Mouse (Mus musculus): ENCODE data around the gene Ephb2. TPM values are rescaled to one million over a fixed set of nuclear protein-coding genes. Genes with fewer than 3 reads are reported as not detected.

Ephb2 gene
- polyA plus RNA-seq, 1 experiment from 2014 or later, result 30.8 TPM

DNA sequence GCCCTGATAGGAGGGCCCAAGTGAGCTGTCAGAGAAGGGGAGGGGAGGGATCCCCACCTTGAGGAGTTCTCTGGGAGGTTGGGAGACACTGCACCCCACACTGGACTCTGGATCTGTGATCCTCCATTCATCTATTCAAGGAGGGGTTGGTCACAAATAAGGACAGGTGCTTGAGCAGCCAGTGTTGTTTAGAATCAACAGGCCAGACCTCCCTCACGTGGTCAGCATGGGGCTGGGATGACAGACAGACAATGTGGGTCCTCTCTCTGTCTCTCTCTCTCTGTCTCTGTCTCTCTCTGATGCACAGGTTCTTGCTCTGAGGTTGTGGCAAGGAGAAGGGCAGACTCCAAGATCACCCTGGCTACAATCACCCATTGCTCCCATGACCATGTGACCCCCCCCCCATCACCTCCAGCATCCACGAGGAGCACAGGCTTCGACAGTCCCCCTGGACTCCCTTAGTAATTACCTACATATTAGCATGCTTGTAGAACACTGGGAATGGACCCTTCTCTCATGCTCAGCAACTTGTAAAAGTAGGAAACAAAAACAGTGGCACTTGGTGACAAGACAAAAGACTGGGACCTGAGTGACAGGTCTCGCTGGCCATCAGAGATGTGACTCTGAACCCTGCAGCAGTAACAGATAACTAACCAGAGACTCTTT lies 84.3 kb downstream of the Ephb2 start:
- Histone ChIP-seq H3K27me3 (no peaks in the 10 kb centered on the region), H3K36me3 (no peaks in the 10 kb centered on the region), H3K4me3 (no peak overlapping the region), H3K27ac (peak overlapping the region; percentile 97), H3K4me1 (peaks cover 91% of the 10 kb centered on the region), H3K4me2 (replicated peaks) (peak overlapping the region; percentile 32), H3K9ac (peak overlapping the region; percentile 46), H3K9me3 (replicated peaks) (no peaks in the 10 kb centered on the region)
- 13% methylated on average over 4 of the region's 4 CpGs for WGBS
- no peak; the same call in 1 of the 2 replicates for ATAC-seq (ENCODE audit: low FRiP score)

DNA sequence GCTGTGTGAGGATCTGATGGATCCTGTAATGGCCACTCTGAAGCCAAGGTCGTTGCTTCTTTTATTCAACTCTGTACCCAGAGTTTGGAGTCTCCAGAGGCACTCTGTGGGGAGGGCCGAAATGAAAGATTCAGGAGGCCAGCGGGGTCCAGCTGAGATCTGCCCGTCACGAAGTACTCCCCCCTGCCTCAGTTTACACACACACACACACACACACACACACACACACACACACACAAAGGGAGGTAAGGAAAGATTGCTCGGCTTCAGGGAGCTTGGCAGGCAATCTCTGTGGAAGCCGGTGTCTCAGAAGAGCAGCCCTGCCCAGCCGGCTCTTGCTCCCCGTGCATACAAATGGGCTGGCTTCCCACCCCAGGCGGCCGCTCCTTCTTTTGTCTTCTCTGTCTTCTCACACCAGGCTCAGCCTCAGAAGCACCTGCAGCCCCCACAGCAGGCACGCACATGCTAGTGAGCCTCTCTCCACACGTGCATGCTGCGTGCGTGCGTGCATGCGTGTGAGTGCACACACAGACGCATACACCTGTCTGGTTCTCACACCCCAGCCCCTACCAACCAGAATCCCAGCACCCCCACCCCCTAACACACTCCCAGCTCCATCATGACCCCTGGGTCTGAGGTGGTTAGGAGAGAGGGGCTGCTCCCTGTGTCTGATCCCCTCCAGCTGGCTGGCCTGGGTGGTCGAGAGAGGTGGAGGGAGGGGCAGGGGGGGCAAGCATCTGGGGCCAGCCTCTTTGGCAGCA lies 85.0 kb downstream of the Ephb2 start:
- Histone ChIP-seq H3K36me3 (no peaks in the 10 kb centered on the region), H3K9me3 (replicated peaks) (no peaks in the 10 kb centered on the region), H3K4me3 (no peak overlapping the region), H3K27me3 (no peaks in the 10 kb centered on the region), H3K9ac (peak overlapping the region; percentile 46), H3K4me1 (peaks cover 90% of the 10 kb centered on the region), H3K27ac (peak overlapping the region; percentile 97), H3K4me2 (replicated peaks) (peak overlapping the region; percentile 32)
- 4% methylated on average over 19 of the region's 19 CpGs for WGBS
- peak; percentile 59 for ATAC-seq (ENCODE audit: low FRiP score)

DNA sequence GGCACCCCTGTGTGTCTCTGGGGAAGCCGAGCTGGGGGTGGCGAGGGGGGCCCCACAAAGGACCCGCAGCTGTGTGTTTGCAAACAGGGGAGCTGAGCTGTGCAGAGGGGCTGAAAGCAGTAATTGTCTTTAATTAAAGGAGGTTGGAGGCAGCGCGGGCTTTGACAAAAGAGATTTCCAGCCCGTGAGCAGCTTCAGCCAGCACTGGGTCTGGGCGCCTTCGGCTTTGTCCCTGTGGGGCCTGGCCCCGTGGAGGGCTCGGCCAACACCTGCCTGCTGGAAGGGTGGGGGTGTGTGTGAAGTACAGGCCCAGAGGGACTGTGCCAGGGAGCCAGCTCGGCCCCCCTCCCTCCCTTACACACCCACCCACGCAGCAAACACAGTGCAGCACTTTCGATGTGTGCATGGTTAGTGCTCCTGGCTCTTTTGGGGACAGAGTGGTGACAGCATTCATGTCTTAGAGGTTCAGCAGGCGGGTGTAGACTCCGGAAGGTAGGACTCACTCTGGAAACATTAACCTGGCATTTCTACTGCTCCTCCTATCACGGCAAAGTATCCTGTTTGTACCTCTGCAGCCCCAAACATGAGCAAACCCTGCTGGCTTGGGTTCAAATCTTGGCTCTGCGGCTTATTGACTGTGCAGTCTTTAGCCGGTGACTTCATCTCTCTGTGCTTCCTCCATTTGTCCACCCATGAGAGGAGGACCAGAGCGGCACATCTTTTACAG lies 85.8 kb downstream of the Ephb2 start:
- no peaks in the 10 kb centered on the region for H3K27me3 ChIP-seq
- peak overlapping the region; percentile 97 for H3K27ac ChIP-seq
- H3K9me3 ChIP-seq (replicated peaks), result no peaks in the 10 kb centered on the region
- peaks cover 87% of the 10 kb centered on the region for H3K4me1 ChIP-seq
- H3K4me3 ChIP-seq, result no peak overlapping the region
- 19% methylated on average over 19 of the region's 19 CpGs for WGBS
- ATAC-seq (ENCODE audit: low FRiP score), result peak; percentile 67
- peak overlapping the region; percentile 42 for H3K9ac ChIP-seq
- no peaks in the 10 kb centered on the region for H3K36me3 ChIP-seq
- H3K4me2 ChIP-seq (replicated peaks), result peak overlapping the region; percentile 32

DNA sequence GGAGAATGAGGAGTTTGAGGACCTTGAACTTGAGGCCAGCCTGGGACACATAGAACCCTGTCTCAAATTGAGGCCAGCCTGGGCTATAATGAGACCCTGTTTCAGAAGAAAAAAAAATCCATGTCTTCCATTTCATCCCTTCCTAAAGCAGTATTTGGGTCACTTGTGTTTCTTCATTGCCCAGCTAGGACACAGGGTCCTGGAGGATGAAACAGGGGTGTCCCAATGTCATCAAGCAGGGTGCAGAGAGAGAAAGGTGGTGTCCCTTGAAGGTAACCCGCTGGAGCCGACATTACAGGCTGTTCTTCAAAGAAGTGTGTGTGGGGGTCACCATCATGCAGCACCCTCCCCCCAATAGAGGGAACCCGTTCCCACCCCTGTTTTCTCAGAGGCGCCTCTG lies 86.4 kb downstream of the Ephb2 start:
- ATAC-seq (ENCODE audit: low FRiP score), result no peak
- H3K9me3 ChIP-seq (replicated peaks), result no peaks in the 10 kb centered on the region
- no peak overlapping the region for H3K4me3 ChIP-seq
- H3K9ac ChIP-seq, result peak overlapping the region; percentile 42
- no peaks in the 10 kb centered on the region for H3K36me3 ChIP-seq
- H3K4me1 ChIP-seq, result peaks cover 86% of the 10 kb centered on the region
- no peaks in the 10 kb centered on the region for H3K27me3 ChIP-seq
- WGBS, result 13% methylated on average over 4 of the region's 4 CpGs
- peak overlapping the region; percentile 97 for H3K27ac ChIP-seq
- H3K4me2 ChIP-seq (replicated peaks), result peak overlapping the region; percentile 32; the same call in 1 of the 2 replicates

DNA sequence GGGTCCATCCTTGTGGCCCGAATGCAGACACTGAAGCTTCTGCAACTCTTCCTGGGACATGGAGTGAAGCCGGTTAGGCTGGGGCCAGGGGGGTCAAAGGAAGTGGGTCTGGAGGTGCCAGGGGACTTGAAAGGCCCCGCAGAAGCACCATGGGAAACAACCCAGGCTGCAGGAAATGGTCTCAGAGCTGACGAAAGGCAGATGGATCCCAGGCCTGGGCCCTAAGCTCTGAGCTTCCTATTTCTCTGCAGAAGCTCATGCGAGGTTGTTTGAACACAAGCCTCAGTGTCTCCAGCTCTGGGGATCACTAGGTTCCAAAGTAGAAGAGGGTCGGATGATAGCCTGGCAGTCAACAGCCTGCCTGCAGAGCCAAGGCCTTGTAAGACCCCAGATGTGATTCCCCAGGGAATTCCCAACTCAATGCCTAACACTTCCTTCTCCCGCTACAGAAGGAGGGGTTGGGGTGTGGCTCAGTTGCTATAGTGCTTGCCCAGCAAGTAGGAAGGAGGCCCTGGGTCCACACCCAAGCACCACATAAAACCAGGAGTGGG lies 86.9 kb downstream of the Ephb2 start:
- no peak overlapping the region for H3K9ac ChIP-seq
- no peak overlapping the region for H3K4me2 ChIP-seq (replicated peaks)
- no peaks in the 10 kb centered on the region for H3K9me3 ChIP-seq (replicated peaks)
- no peaks in the 10 kb centered on the region for H3K27me3 ChIP-seq
- no peaks in the 10 kb centered on the region for H3K36me3 ChIP-seq
- H3K27ac ChIP-seq, result peak overlapping the region; percentile 97
- WGBS, result 44% methylated on average over 7 of the region's 7 CpGs
- ATAC-seq (ENCODE audit: low FRiP score), result no peak
- peaks cover 86% of the 10 kb centered on the region for H3K4me1 ChIP-seq
- H3K4me3 ChIP-seq, result no peak overlapping the region

DNA sequence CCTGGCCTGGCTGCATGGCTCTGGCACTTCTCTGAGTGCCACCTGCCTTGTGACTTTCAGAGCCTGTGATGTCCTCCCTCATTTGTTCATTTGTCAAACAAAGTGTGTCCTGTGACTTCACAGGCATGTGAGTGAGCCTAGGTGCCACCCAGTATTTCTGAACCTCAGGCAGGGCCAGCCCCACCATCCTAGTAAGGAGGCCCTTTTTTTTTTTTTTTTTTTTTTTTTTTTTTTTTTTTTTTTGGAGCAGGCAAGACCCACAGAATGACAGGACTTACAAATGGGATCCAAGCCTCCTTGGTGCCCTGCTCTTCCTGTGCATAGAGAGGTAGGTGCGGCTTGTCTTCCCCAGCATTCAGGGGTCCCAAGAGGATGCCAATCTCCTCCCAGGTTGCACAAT lies 89.3 kb downstream of the Ephb2 start:
- H3K4me3 ChIP-seq, result no peak overlapping the region
- no peak overlapping the region for H3K27ac ChIP-seq
- no peak overlapping the region for H3K4me2 ChIP-seq (replicated peaks)
- no peaks in the 10 kb centered on the region for H3K9me3 ChIP-seq (replicated peaks)
- WGBS, result 68% methylated on average over 1 of the region's 1 CpGs
- H3K27me3 ChIP-seq, result no peaks in the 10 kb centered on the region
- H3K4me1 ChIP-seq, result peaks cover 86% of the 10 kb centered on the region
- H3K9ac ChIP-seq, result no peak overlapping the region
- H3K36me3 ChIP-seq, result no peaks in the 10 kb centered on the region
- no peak for ATAC-seq (ENCODE audit: low FRiP score)

DNA sequence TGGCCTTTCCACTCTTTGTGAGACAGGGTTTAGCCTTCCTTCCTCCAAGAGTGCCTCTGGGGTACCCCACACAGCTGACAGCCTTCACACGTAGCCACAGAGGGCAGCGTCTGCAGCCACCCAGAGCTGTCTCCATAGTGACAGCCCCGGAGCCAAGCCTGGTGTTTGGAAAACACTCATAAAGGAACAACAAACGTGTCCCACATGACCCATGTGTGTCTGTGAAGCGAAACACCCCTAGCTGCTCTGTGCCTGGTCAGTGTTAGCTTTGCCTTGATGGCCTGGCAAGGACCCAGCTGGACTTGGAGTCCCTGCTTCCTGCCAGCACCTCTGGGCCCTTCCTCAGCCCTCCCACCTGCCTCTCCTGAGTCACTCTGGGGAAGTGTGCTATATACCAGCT lies 93.1 kb downstream of the Ephb2 start:
- Histone ChIP-seq H3K9me3 (replicated peaks) (no peaks in the 10 kb centered on the region), H3K9ac (0 out of 2 replicates have a peak overlapping the region, but pooled peaks have one; percentile 0), H3K4me3 (no peak overlapping the region), H3K36me3 (no peaks in the 10 kb centered on the region), H3K27ac (peak overlapping the region; percentile 81), H3K4me2 (replicated peaks) (0 out of 2 replicates have a peak overlapping the region, but pooled peaks have one; percentile 2), H3K4me1 (peaks cover 80% of the 10 kb centered on the region), H3K27me3 (no peaks in the 10 kb centered on the region)
- peak; percentile 51 for ATAC-seq (ENCODE audit: low FRiP score)
- WGBS, result 6% methylated on average over 5 of the region's 5 CpGs

DNA sequence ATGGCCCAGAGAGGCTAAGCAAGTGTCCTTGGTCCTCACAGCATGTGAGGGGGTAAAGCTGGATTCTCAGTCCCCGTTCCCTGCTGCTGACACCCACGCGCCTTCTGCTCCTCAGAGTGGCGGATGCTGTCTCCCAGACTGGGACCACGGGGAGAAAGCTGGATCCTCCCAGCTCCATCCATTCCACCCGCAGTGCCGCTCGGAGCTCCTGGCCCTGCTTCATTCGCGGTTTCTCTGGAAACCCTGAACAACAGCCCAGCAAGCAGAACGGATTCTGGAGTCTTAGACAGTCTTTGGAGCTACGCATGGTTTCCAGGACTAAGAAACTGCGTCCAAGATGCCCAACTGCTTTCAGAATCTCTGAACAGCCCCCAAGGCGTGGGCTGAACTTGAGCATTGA lies 93.9 kb downstream of the Ephb2 start:
- H3K4me2 ChIP-seq (replicated peaks), result no peak overlapping the region
- H3K36me3 ChIP-seq, result no peaks in the 10 kb centered on the region
- WGBS, result 56% methylated on average over 14 of the region's 14 CpGs
- ATAC-seq (ENCODE audit: low FRiP score), result no peak
- H3K27me3 ChIP-seq, result no peaks in the 10 kb centered on the region
- H3K27ac ChIP-seq, result peak overlapping the region; percentile 81
- no peaks in the 10 kb centered on the region for H3K9me3 ChIP-seq (replicated peaks)
- H3K9ac ChIP-seq, result 0 out of 2 replicates have a peak overlapping the region, but pooled peaks have one; percentile 0
- H3K4me3 ChIP-seq, result no peak overlapping the region
- H3K4me1 ChIP-seq, result peaks cover 72% of the 10 kb centered on the region

DNA sequence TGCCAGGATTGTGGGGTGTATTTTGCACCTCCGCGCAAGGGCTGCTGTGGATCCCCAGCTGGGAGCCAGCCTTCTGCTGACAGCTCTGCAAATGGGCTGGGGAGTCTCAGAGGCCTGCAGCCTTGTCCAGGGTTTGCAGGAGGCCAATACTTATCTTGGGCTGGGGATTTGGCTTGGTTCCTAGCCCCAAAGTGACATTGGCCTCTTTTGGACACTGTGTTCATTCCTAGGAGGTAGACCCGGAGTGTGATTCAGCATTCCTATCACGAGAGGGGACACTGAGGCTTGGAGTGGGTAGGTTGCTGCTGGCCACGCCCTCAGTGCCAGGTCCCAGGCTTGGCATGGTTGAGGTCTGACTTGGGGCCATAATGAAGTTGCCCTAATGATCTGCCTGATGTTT lies 94.8 kb downstream of the Ephb2 start:
- Histone ChIP-seq H3K4me2 (replicated peaks) (no peak overlapping the region), H3K9ac (no peak overlapping the region), H3K36me3 (no peaks in the 10 kb centered on the region), H3K4me1 (peaks cover 69% of the 10 kb centered on the region), H3K4me3 (no peak overlapping the region), H3K27ac (no peak overlapping the region), H3K9me3 (replicated peaks) (no peaks in the 10 kb centered on the region), H3K27me3 (no peaks in the 10 kb centered on the region)
- ATAC-seq (ENCODE audit: low FRiP score), result no peak
- WGBS, result 85% methylated on average over 5 of the region's 5 CpGs

DNA sequence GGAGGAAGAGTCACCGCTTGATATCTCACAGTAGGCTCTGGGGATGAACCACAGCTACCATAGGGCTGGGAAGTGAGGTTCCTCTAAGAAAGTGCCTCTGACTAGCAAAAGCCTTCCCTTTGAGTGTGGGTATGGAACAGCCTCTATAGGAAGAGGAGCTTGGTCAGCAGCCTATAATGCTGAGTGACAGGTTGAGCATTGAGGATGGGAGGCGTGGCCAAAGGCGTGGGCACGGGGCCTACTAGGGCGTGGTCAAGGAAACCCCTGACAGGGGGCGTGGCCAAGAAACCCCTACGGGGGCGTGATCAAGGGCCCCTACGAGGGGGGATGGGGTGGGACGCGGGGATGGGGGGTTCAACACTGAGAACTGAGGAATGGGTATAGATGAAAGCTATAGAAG lies 96.6 kb downstream of the Ephb2 start:
- no peak overlapping the region for H3K4me2 ChIP-seq (replicated peaks)
- 16% methylated on average over 11 of the region's 11 CpGs for WGBS
- peak; percentile 11; the same call in 1 of the 2 replicates for ATAC-seq (ENCODE audit: low FRiP score)
- H3K4me3 ChIP-seq, result no peak overlapping the region
- no peaks in the 10 kb centered on the region for H3K36me3 ChIP-seq
- H3K9me3 ChIP-seq (replicated peaks), result no peaks in the 10 kb centered on the region
- peak overlapping the region; percentile 64 for H3K27ac ChIP-seq
- H3K4me1 ChIP-seq, result peaks cover 73% of the 10 kb centered on the region
- no peak overlapping the region for H3K9ac ChIP-seq
- H3K27me3 ChIP-seq, result no peaks in the 10 kb centered on the region

DNA sequence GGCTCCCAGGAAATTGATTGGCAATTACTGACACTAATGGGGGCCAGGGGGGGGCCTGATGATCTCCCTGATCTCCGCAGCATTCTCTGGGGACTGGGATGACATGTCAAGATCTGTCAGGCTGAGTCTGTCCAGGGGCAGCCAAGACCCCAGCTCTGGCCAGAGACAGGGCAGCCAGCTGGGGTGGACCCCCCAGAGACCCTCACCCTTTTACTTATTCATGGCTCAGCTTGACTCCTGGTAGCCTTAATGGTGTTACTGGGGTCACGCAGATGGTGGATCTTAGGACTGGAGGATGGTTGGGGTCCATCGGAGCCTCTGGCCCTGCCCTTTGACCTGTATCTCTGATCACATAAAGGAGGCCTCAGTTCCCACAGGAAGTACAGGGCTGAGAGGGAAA lies 97.5 kb downstream of the Ephb2 start:
- 47% methylated on average over 3 of the region's 3 CpGs for WGBS
- no peak overlapping the region for H3K4me2 ChIP-seq (replicated peaks)
- no peak overlapping the region for H3K4me3 ChIP-seq
- no peaks in the 10 kb centered on the region for H3K36me3 ChIP-seq
- H3K9me3 ChIP-seq (replicated peaks), result no peaks in the 10 kb centered on the region
- H3K4me1 ChIP-seq, result peaks cover 73% of the 10 kb centered on the region
- no peaks in the 10 kb centered on the region for H3K27me3 ChIP-seq
- H3K27ac ChIP-seq, result 0 out of 2 replicates have a peak overlapping the region, but pooled peaks have one; percentile 35
- ATAC-seq (ENCODE audit: low FRiP score), result no peak
- no peak overlapping the region for H3K9ac ChIP-seq

DNA sequence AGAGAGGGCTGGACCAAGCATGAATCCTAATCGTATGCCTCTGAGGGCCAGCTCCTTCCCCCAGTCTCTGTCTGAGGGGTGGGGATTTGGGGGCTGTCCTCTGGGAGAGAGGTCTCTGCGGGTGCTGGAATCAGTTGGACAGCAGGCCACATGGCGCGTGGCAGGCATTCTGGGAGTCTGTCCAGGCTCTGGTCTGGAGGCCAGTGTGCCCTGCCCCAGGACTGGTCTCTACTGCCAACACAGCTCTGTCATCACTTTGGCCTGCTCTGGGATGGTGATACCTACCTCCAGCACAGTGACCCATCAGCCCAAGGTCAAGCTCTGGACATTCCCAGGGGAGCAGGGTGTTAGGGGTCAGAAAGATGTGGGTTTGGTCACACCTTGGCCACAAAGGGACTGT lies 99.9 kb downstream of the Ephb2 start:
- no peaks in the 10 kb centered on the region for H3K9me3 ChIP-seq (replicated peaks)
- H3K36me3 ChIP-seq, result no peaks in the 10 kb centered on the region
- H3K9ac ChIP-seq, result no peak overlapping the region
- H3K4me2 ChIP-seq (replicated peaks), result no peak overlapping the region
- H3K27ac ChIP-seq, result no peak overlapping the region
- no peak overlapping the region for H3K4me3 ChIP-seq
- ATAC-seq (ENCODE audit: low FRiP score), result no peak
- no peaks in the 10 kb centered on the region for H3K27me3 ChIP-seq
- peaks cover 77% of the 10 kb centered on the region for H3K4me1 ChIP-seq
- 69% methylated on average over 4 of the region's 4 CpGs for WGBS

All from hindbrain, embryonic 12.5 days (tissue).